Mouse (Mus musculus): ENCODE measurements around the gene Spindoc. TPM values are rescaled to one million over a fixed set of nuclear protein-coding genes. Genes with fewer than 3 reads are reported as not detected.

The Spindoc gene
- polyA plus RNA-seq, 1 experiment from 2014 or later, result 19.2 TPM

DNA sequence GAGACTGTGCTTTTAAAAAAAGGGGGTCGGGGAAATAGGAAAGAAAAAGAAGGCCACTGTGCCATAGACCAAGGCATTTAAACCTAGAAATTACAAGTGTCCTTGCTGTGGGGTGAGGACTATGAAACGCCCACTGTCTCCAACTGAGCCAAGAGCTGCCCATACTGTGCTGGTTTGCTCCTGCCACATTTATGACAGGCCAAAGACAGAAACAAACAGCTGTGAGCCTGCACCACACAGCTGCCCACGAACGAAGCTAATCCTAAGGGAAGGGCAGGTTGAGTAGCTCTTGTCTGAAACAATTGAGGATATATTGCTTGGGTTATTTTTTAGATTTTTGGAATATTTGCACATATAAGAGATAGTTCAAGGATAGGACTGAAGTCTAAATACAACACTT, 66.0 kb downstream of the Spindoc start:
- no peak overlapping the region for H3K4me2 ChIP-seq (ENCODE audit: low read length)
- no peak for TF ChIP-seq CTCF (IDR thresholded peaks at IDR 0.05; ENCODE audit: low read depth)
- H3K27me3 ChIP-seq (ENCODE audit: insufficient read depth, low read length), result no peaks in the 10 kb centered on the region
- H3K27ac ChIP-seq, result no peak overlapping the region
- ATAC-seq (replicated peaks; ENCODE audit: low FRiP score, low read depth) (no peak), DNase-seq (ENCODE audit: low spot score) (no peak)
- no peaks in the 10 kb centered on the region for H3K9me3 ChIP-seq (replicated peaks; ENCODE audit: low read length)
- H3K9ac ChIP-seq (ENCODE audit: low read depth, low read length), result no peak overlapping the region
- H3K4me3 ChIP-seq (replicated peaks; ENCODE audit: low read depth, low read length), result no peak overlapping the region
- WGBS, result 72% methylated on average over 4 of the region's 4 CpGs
- H3K36me3 ChIP-seq (ENCODE audit: insufficient read depth, low read length), result no peaks in the 10 kb centered on the region
- H3K4me1 ChIP-seq (replicated peaks; ENCODE audit: insufficient read depth, low read length), result peaks cover 22% of the 10 kb centered on the region

GRCm38 (mm10) chr19:7315587-7315984, 67.2 kb downstream of the Spindoc start:
- Histone ChIP-seq H3K4me3 (replicated peaks; ENCODE audit: low read depth, low read length) (no peak overlapping the region), H3K4me2 (ENCODE audit: low read length) (no peak overlapping the region), H3K36me3 (ENCODE audit: insufficient read depth, low read length) (no peaks in the 10 kb centered on the region), H3K27ac (no peak overlapping the region), H3K4me1 (replicated peaks; ENCODE audit: insufficient read depth, low read length) (peaks cover 34% of the 10 kb centered on the region), H3K9me3 (replicated peaks; ENCODE audit: low read length) (no peaks in the 10 kb centered on the region), H3K9ac (ENCODE audit: low read depth, low read length) (no peak overlapping the region), H3K27me3 (ENCODE audit: insufficient read depth, low read length) (no peaks in the 10 kb centered on the region)
- 81% methylated on average over 4 of the region's 4 CpGs for WGBS
- no peak for TF ChIP-seq CTCF (IDR thresholded peaks at IDR 0.05; ENCODE audit: low read depth)
- no peak for ATAC-seq (replicated peaks; ENCODE audit: low FRiP score, low read depth)
- DNase-seq (ENCODE audit: low spot score), result no peak

DNA sequence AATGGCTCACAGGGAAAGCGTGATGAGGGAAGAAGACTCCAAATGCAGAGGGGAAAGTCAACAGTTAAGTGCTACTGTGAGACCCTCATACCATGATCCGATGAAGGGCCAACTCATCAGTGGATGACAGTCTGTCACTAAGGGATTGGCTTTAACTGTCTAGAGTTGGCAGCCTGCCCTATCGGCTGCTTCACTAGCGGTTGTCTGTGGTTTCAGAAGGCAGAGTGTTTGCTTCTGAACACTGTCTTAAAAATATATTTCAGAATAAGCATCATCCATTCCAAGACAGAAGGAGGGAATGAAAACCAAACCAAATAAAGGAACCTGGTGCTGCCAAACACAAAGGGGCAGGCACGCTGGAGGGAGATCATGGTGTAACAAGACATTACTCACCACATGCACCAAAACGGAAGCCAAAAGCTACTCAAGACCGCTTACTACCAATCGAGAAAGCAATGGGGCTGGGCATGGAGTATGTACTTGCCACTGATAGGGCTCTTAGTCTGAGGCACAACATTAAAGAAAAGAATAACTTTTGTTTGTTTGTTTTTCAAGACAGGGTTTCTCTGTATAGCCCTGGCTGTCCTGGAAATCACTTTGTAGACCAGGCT, 67.7 kb downstream of the Spindoc start:
- Histone ChIP-seq H3K9me3 (replicated peaks; ENCODE audit: low read length) (no peaks in the 10 kb centered on the region), H3K36me3 (ENCODE audit: insufficient read depth, low read length) (no peaks in the 10 kb centered on the region), H3K4me2 (ENCODE audit: low read length) (no peak overlapping the region), H3K27me3 (ENCODE audit: insufficient read depth, low read length) (no peaks in the 10 kb centered on the region), H3K4me1 (replicated peaks; ENCODE audit: insufficient read depth, low read length) (peaks cover 39% of the 10 kb centered on the region), H3K27ac (no peak overlapping the region), H3K4me3 (replicated peaks; ENCODE audit: low read depth, low read length) (no peak overlapping the region), H3K9ac (ENCODE audit: low read depth, low read length) (no peak overlapping the region)
- no peak for TF ChIP-seq CTCF (IDR thresholded peaks at IDR 0.05; ENCODE audit: low read depth)
- DNase-seq (ENCODE audit: low spot score) (no peak), ATAC-seq (replicated peaks; ENCODE audit: low FRiP score, low read depth) (no peak)
- WGBS, result 74% methylated on average over 8 of the region's 8 CpGs

GRCm38 (mm10) chr19:7313660-7314059, 69.1 kb downstream of the Spindoc start:
- Histone ChIP-seq H3K4me1 (replicated peaks; ENCODE audit: insufficient read depth, low read length) (peaks cover 53% of the 10 kb centered on the region), H3K27ac (no peak overlapping the region), H3K4me2 (ENCODE audit: low read length) (no peak overlapping the region), H3K36me3 (ENCODE audit: insufficient read depth, low read length) (no peaks in the 10 kb centered on the region), H3K4me3 (replicated peaks; ENCODE audit: low read depth, low read length) (no peak overlapping the region), H3K9me3 (replicated peaks; ENCODE audit: low read length) (no peaks in the 10 kb centered on the region), H3K27me3 (ENCODE audit: insufficient read depth, low read length) (no peaks in the 10 kb centered on the region), H3K9ac (ENCODE audit: low read depth, low read length) (no peak overlapping the region)
- TF ChIP-seq CTCF (IDR thresholded peaks at IDR 0.05; ENCODE audit: low read depth), result no peak
- no peak for ATAC-seq (replicated peaks; ENCODE audit: low FRiP score, low read depth)
- WGBS, result 81% methylated on average over 2 of the region's 2 CpGs
- no peak for DNase-seq (ENCODE audit: low spot score)

DNA sequence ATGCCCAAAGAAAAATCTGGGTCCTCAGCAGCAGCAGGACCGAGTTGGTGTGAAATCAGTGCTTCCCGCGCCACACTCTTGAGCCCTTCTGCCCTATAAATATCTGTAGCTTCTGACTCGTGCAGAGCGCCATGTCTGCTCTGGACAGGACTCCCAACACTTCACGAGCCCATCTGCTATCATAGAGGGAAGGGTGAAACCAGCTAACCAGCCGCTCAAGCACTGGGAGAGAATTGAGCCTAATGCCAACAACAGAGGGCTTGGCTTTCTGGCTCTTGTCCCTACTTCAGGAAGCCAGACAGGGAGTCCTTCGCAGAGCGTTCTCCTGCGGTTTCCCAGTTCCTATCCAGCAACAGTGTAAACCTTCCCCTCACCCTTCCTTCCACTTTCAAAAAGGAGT, 71.5 kb downstream of the Spindoc start:
- Histone ChIP-seq H3K4me2 (ENCODE audit: low read length) (peak overlapping the region; percentile 21; the same call in 1 of the 2 replicates), H3K4me1 (replicated peaks; ENCODE audit: insufficient read depth, low read length) (peaks cover 73% of the 10 kb centered on the region), H3K27ac (peak overlapping the region; percentile 79), H3K27me3 (ENCODE audit: insufficient read depth, low read length) (no peaks in the 10 kb centered on the region), H3K36me3 (ENCODE audit: insufficient read depth, low read length) (no peaks in the 10 kb centered on the region), H3K9ac (ENCODE audit: low read depth, low read length) (0 out of 2 replicates have a peak overlapping the region, but pooled peaks have one; percentile 27), H3K9me3 (replicated peaks; ENCODE audit: low read length) (no peaks in the 10 kb centered on the region), H3K4me3 (replicated peaks; ENCODE audit: low read depth, low read length) (no peak overlapping the region)
- no peak for TF ChIP-seq CTCF (IDR thresholded peaks at IDR 0.05; ENCODE audit: low read depth)
- 46% methylated on average over 10 of the region's 10 CpGs for WGBS
- DNase-seq (ENCODE audit: low spot score), result no peak
- no peak for ATAC-seq (replicated peaks; ENCODE audit: low FRiP score, low read depth)

GRCm38 (mm10) chr19:7310704-7311103, 72.1 kb downstream of the Spindoc start:
- no peak overlapping the region for H3K4me3 ChIP-seq (replicated peaks; ENCODE audit: low read depth, low read length)
- ATAC-seq (replicated peaks; ENCODE audit: low FRiP score, low read depth), result peak; percentile 81
- WGBS, result 17% methylated on average over 5 of the region's 5 CpGs
- H3K9me3 ChIP-seq (replicated peaks; ENCODE audit: low read length), result no peaks in the 10 kb centered on the region
- H3K27me3 ChIP-seq (ENCODE audit: insufficient read depth, low read length), result no peaks in the 10 kb centered on the region
- no peak overlapping the region for H3K9ac ChIP-seq (ENCODE audit: low read depth, low read length)
- H3K27ac ChIP-seq, result peak overlapping the region; percentile 79
- DNase-seq (ENCODE audit: low spot score), result peak; percentile 70
- peaks cover 79% of the 10 kb centered on the region for H3K4me1 ChIP-seq (replicated peaks; ENCODE audit: insufficient read depth, low read length)
- TF ChIP-seq CTCF (IDR thresholded peaks at IDR 0.05; ENCODE audit: low read depth), result no peak; the same call in 1 of the 2 replicates
- H3K36me3 ChIP-seq (ENCODE audit: insufficient read depth, low read length), result no peaks in the 10 kb centered on the region
- H3K4me2 ChIP-seq (ENCODE audit: low read length), result no peak overlapping the region
